13 mouse cellular contexts compared by ENCODE assay signal in genomic region chr16:76320118-76320473, GRCm38 (mm10). TPM values are rescaled to one million over a fixed set of nuclear protein-coding genes. Genes with fewer than 3 reads are reported as not detected.
DNase-seq lines count a peak whose midpoint lies in the region; ATAC-seq lines count a peak whose summit lies in the region.
"Had no signal": no experiment of that assay in that cellular context is flagged by ENCODE, and none has a peak within 500 bp of the region (broad histone marks: within the 10 kb centered on the region; RNA-seq: fewer than 3 reads in every experiment).

No protein-coding gene starts in this region.

- peaks cover 29% of the 10 kb centered on the region for H3K4me1 ChIP-seq in heart, embryonic 16.5 days (ENCODE audit: control insufficient read depth, insufficient read depth, low read length)
- peaks cover 16% of the 10 kb centered on the region; the same call in 1 of the 2 replicates for H3K4me1 ChIP-seq in embryonic facial prominence, embryonic 14.5 days (ENCODE audit: control insufficient read depth, insufficient read depth, low read length)
- H3K4me1 ChIP-seq in forebrain, embryonic 15.5 days: peaks cover 42% of the 10 kb centered on the region
- peaks cover 47% of the 10 kb centered on the region for H3K4me1 ChIP-seq in midbrain, embryonic 12.5 days

- WGBS in heart, embryonic 16.5 days: 74% methylated on average over 5 of the region's 5 CpGs
- WGBS in embryonic facial prominence, embryonic 14.5 days: 53% methylated on average over 5 of the region's 5 CpGs
- 5% methylated on average over 5 of the region's 5 CpGs for WGBS in forebrain, embryonic 15.5 days
- 32% methylated on average over 5 of the region's 5 CpGs for WGBS in midbrain, embryonic 12.5 days

- no peak for DNase-seq in heart, postnatal 25 days (ENCODE audit: low spot score)
- DNase-seq in embryonic facial prominence, embryonic 14.5 days (ENCODE audit: low spot score): no peak
- no peak for DNase-seq in testis, postnatal 10 days (ENCODE audit: low spot score)
- DNase-seq in cerebellum, adult 8-10 months: no peak
- DNase-seq: gastrocnemius, postnatal 14 days; lung, embryonic 14.5 days had no signal

- no peak for ATAC-seq in heart, embryonic 16.5 days (replicated peaks; ENCODE audit: extremely low read depth, insufficient read depth, low FRiP score)
- peak; percentile 13; the same call in 1 of the 2 replicates for ATAC-seq in embryonic facial prominence, embryonic 14.5 days (ENCODE audit: low read depth)
- peak; percentile 17 for ATAC-seq in forebrain, embryonic 15.5 days (replicated peaks)
- ATAC-seq in midbrain, embryonic 12.5 days (ENCODE audit: low FRiP score, low read depth): peak; percentile 45
- ATAC-seq: intestine, embryonic 16.5 days had no signal

- no peaks in the 10 kb centered on the region for H3K27me3 ChIP-seq in heart, embryonic 16.5 days (ENCODE audit: control insufficient read depth, insufficient read depth, low read length)
- H3K27me3 ChIP-seq in embryonic facial prominence, embryonic 14.5 days (replicated peaks; ENCODE audit: control insufficient read depth, insufficient read depth, low read length): no peaks in the 10 kb centered on the region
- no peaks in the 10 kb centered on the region for H3K27me3 ChIP-seq in forebrain, embryonic 15.5 days
- H3K27me3 ChIP-seq in midbrain, embryonic 12.5 days: peaks cover 6% of the 10 kb centered on the region
- H3K27me3 ChIP-seq: CH12.LX; stomach, embryonic 15.5 days had no signal

- H3K9ac ChIP-seq in heart, embryonic 16.5 days (ENCODE audit: low read length): no peak overlapping the region
- H3K9ac ChIP-seq in embryonic facial prominence, embryonic 14.5 days (ENCODE audit: low read depth, low read length): no peak overlapping the region
- H3K9ac ChIP-seq in forebrain, embryonic 15.5 days (replicated peaks): no peak overlapping the region
- no peak overlapping the region for H3K9ac ChIP-seq in midbrain, embryonic 12.5 days (replicated peaks)
- H3K9ac ChIP-seq: lung, embryonic 14.5 days; stomach, embryonic 15.5 days had no signal

- no peaks in the 10 kb centered on the region for H3K36me3 ChIP-seq in heart, embryonic 16.5 days (ENCODE audit: control insufficient read depth, insufficient read depth)
- H3K36me3 ChIP-seq in embryonic facial prominence, embryonic 14.5 days (ENCODE audit: control insufficient read depth, insufficient read depth, low read length): no peaks in the 10 kb centered on the region
- no peaks in the 10 kb centered on the region for H3K36me3 ChIP-seq in forebrain, embryonic 15.5 days
- H3K36me3 ChIP-seq in midbrain, embryonic 12.5 days: no peaks in the 10 kb centered on the region
- H3K36me3 ChIP-seq: stomach, embryonic 15.5 days had no signal

- no peak overlapping the region for H3K4me2 ChIP-seq in heart, embryonic 16.5 days (ENCODE audit: low read depth, low read length)
- H3K4me2 ChIP-seq in embryonic facial prominence, embryonic 14.5 days (ENCODE audit: low read depth, low read length): no peak overlapping the region
- H3K4me2 ChIP-seq in forebrain, embryonic 15.5 days (replicated peaks): no peak overlapping the region
- peak overlapping the region; percentile 21 for H3K4me2 ChIP-seq in midbrain, embryonic 12.5 days (replicated peaks)
- H3K4me2 ChIP-seq: lung, embryonic 14.5 days; stomach, embryonic 15.5 days had no signal

- intact Hi-C loops in heart, postnatal 25 days (cut with DNase I): loop anchor here (5.0 kb wide), 1 partner anchor 33 kb away; no protein-coding TSS in a partner anchor

- H3K4me3 ChIP-seq in heart, embryonic 16.5 days (ENCODE audit: low read length): no peak overlapping the region
- H3K4me3 ChIP-seq in embryonic facial prominence, embryonic 14.5 days (ENCODE audit: low read depth, low read length): no peak overlapping the region
- H3K4me3 ChIP-seq in forebrain, embryonic 15.5 days: no peak overlapping the region
- H3K4me3 ChIP-seq in midbrain, embryonic 12.5 days: no peak overlapping the region
- H3K4me3 ChIP-seq: erythroblast, embryonic 14.5 days; stomach, embryonic 15.5 days had no signal

- peak overlapping the region; percentile 47; the same call in 1 of the 2 replicates for H3K27ac ChIP-seq in heart, embryonic 16.5 days (ENCODE audit: low read length)
- no peak overlapping the region for H3K27ac ChIP-seq in embryonic facial prominence, embryonic 14.5 days (replicated peaks; ENCODE audit: low read depth, low read length)
- peak overlapping the region; percentile 24 for H3K27ac ChIP-seq in forebrain, embryonic 15.5 days (replicated peaks)
- peak overlapping the region; percentile 68 for H3K27ac ChIP-seq in midbrain, embryonic 12.5 days (replicated peaks)
- H3K27ac ChIP-seq: stomach, embryonic 15.5 days had no signal

- no peaks in the 10 kb centered on the region for H3K9me3 ChIP-seq in heart, embryonic 16.5 days (replicated peaks; ENCODE audit: control insufficient read depth, low read length)
- no peaks in the 10 kb centered on the region for H3K9me3 ChIP-seq in embryonic facial prominence, embryonic 14.5 days (ENCODE audit: control insufficient read depth, low read length)
- no peaks in the 10 kb centered on the region for H3K9me3 ChIP-seq in forebrain, embryonic 15.5 days
- no peaks in the 10 kb centered on the region for H3K9me3 ChIP-seq in midbrain, embryonic 12.5 days
- H3K9me3 ChIP-seq: stomach, embryonic 15.5 days had no signal

RNA-seq across cellular contexts. Expression of gene Nrip1, which starts 53.5 kb away (rescaled TPM):
- 23.1 and 23.8 TPM in 2 replicates for polyA plus RNA-seq in heart, embryonic 16.5 days (2015; fragmentation: Nextera tagmentation; extraction: Ambion mirVana)
- 10 to 100 TPM; 23.4 to 27.3 TPM for total RNA-seq in heart, postnatal 25 days (2021)
- 34.5 and 35.5 TPM in 2 replicates for polyA plus RNA-seq in embryonic facial prominence, embryonic 14.5 days (2014; fragmentation: Nextera tagmentation; extraction: Ambion mirVana)
- polyA plus RNA-seq in forebrain, embryonic 15.5 days (2015; fragmentation: Nextera tagmentation; extraction: Ambion mirVana): 35.7 and 41.4 TPM in 2 replicates
- polyA plus RNA-seq in midbrain, embryonic 12.5 days (2016; fragmentation: Nextera tagmentation; extraction: Ambion mirVana): 28.7 and 30.0 TPM in 2 replicates
- total RNA-seq: CH12.LX had no signal
